Mouse (Mus musculus) layer of hippocampus, adult 9-10 months (tissue): ENCODE measurements around the gene Plxnc1.

ENCODE experiments used
- DNase-seq: peaks from one replicate; pipeline ENCODE4 v3.0.0; 2022; ENCODE audit warnings: low spot score

Plxnc1 gene

GRCm38 (mm10) chr10:94947915-94948675 lies 3.5 kb upstream of the Plxnc1 start:
- no peak for DNase-seq

GRCm38 (mm10) chr10:94947386-94947785 lies 2.8 kb upstream of the Plxnc1 start:
- DNase-seq = no peak

- DNase-seq = no peak
These were observed 624 bp upstream of the Plxnc1 start for GRCm38 (mm10) chr10:94945206-94945711.

GRCm38 (mm10) chr10:94943846-94944690 lies 567 bp downstream of the Plxnc1 start:
- DNase-seq = no peak

- DNase-seq = no peak
These were observed 1.2 kb downstream of the Plxnc1 start for GRCm38 (mm10) chr10:94943401-94943845.

GRCm38 (mm10) chr10:94942449-94943041 lies 2.1 kb downstream of the Plxnc1 start:
- DNase-seq = no peak

- no peak for DNase-seq
These were observed 3.1 kb downstream of the Plxnc1 start for GRCm38 (mm10) chr10:94941551-94941950.

GRCm38 (mm10) chr10:94940786-94941185 lies 3.8 kb downstream of the Plxnc1 start:
- no peak for DNase-seq

GRCm38 (mm10) chr10:94940061-94940460 lies 4.6 kb downstream of the Plxnc1 start:
- DNase-seq = no peak

GRCm38 (mm10) chr10:94938899-94939298 lies 5.7 kb downstream of the Plxnc1 start:
- no peak for DNase-seq

GRCm38 (mm10) chr10:94938320-94938719 lies 6.3 kb downstream of the Plxnc1 start:
- DNase-seq = no peak

GRCm38 (mm10) chr10:94935270-94935669 lies 9.4 kb downstream of the Plxnc1 start:
- no peak for DNase-seq

- no peak for DNase-seq
These were observed 10.5 kb downstream of the Plxnc1 start for GRCm38 (mm10) chr10:94934151-94934614.

- DNase-seq = no peak
These were observed 12.4 kb downstream of the Plxnc1 start for GRCm38 (mm10) chr10:94931961-94932832.

GRCm38 (mm10) chr10:94928164-94928563 lies 16.5 kb downstream of the Plxnc1 start:
- no peak for DNase-seq

- DNase-seq = no peak
These were observed 18.3 kb downstream of the Plxnc1 start for GRCm38 (mm10) chr10:94926297-94926696.

GRCm38 (mm10) chr10:94924878-94925277 lies 19.8 kb downstream of the Plxnc1 start:
- DNase-seq = no peak

GRCm38 (mm10) chr10:94924450-94924849 lies 20.2 kb downstream of the Plxnc1 start:
- no peak for DNase-seq

- no peak for DNase-seq
These were observed 21.3 kb downstream of the Plxnc1 start for GRCm38 (mm10) chr10:94923337-94923762.

GRCm38 (mm10) chr10:94922848-94923247 lies 21.8 kb downstream of the Plxnc1 start:
- DNase-seq = no peak

GRCm38 (mm10) chr10:94921751-94922150 lies 22.9 kb downstream of the Plxnc1 start:
- DNase-seq = no peak
